Mouse (Mus musculus) kidney, adult 2 months (tissue): ENCODE measurements around the gene Cryz. TPM values are rescaled to one million over a fixed set of nuclear protein-coding genes. Genes with fewer than 3 reads are reported as not detected.
A peak's percentile ranks its signal among the peaks of the same experiment; 100 is the strongest.

Source experiments
- DNase-seq: peaks from one replicate; pipeline ENCODE4 v3.0.0; 2021
- H3K27ac ChIP-seq: fragments of 200-500 bp; 2 replicates; pipeline ENCODE4 v1.5.1; 2012; ENCODE audit warnings: low read depth, low read length, control low read depth, inconsistent platforms; ENCODE audit not compliant: insufficient read depth
- H3K27me3 ChIP-seq: fragments of 200-500 bp; replicated peaks from 2 replicates; pipeline ENCODE4 v1.6.1; 2012; ENCODE audit warnings: mild to moderate bottlenecking, moderate library complexity, low read length, inconsistent platforms; ENCODE audit not compliant: control insufficient read depth, insufficient read depth
- H3K36me3 ChIP-seq: fragments of 200-500 bp; 2 replicates; pipeline ENCODE4 v1.6.1; 2012; ENCODE audit warnings: mild to moderate bottlenecking, moderate library complexity, low read length, inconsistent platforms; ENCODE audit not compliant: control insufficient read depth, insufficient read depth
- H3K4me1 ChIP-seq: fragments of 200-500 bp; 2 replicates; pipeline ENCODE4 v1.6.1; 2011; ENCODE audit warnings: low read length; ENCODE audit not compliant: control insufficient read depth, insufficient read depth
- H3K4me3 ChIP-seq: fragments of 200-500 bp; 2 replicates; pipeline ENCODE4 v1.5.1; 2011; ENCODE audit warnings: mild to moderate bottlenecking, low read depth, low read length, control low read depth; ENCODE audit not compliant: insufficient read depth
- CTCF ChIP-seq: fragments of 200-500 bp; conservative IDR thresholded peaks from 2 replicates; pipeline ENCODE4 v1.5.1; 2011; ENCODE audit warnings: low read depth, mild to moderate bottlenecking, control low read depth, low read length, moderate library complexity, mixed read lengths; ENCODE audit not compliant: insufficient read depth, insufficient read length
- POLR2A ChIP-seq: fragments of 200-500 bp; IDR thresholded peaks from one replicate; pipeline ENCODE4 v1.6.1; 2011; ENCODE audit warnings: low read depth, low read length, control low read depth
- WGBS: fragments of 180-500 bp; shearing (Covaris S2); methylation state at CpG from one replicate; pipeline ENCODE4 v1.1.7; 2018; 5-methylcytosine and 5-hydroxymethylcytosine counted together
- polyA plus RNA-seq: library from polyadenylated mRNA; depleted of rRNA; stranded (reverse); fragments of >200 nt; gene quantifications from 2 replicates; pipeline ENCODE4 v1.2.3, GENCODE M21; 2012

Gene Cryz
- polyA plus RNA-seq, 1 experiment: 240 TPM

GRCm38 (mm10) chr3:154570029-154570575 lies 26.4 kb upstream of the Cryz start:
- Histone ChIP-seq H3K27me3 (peaks cover 2% of the 10 kb centered on the region; the same call in 1 of the 2 replicates), H3K36me3 (no peaks in the 10 kb centered on the region), H3K27ac (no peak overlapping the region), H3K4me3 (no peak overlapping the region), H3K4me1 (no peaks in the 10 kb centered on the region)
- 60% methylated on average over 14 of the region's 14 CpGs for WGBS
- no peak for TF ChIP-seq CTCF
- DNase-seq: no peak

- Histone ChIP-seq H3K27ac (no peak overlapping the region), H3K27me3 (peaks cover 2% of the 10 kb centered on the region; the same call in 1 of the 2 replicates), H3K4me3 (no peak overlapping the region), H3K4me1 (no peaks in the 10 kb centered on the region), H3K36me3 (no peaks in the 10 kb centered on the region)
- DNase-seq: no peak
- TF ChIP-seq POLR2A (no peak), CTCF (no peak)
- 11% methylated on average over 12 of the region's 12 CpGs for WGBS
Observed at GRCm38 (mm10) chr3:154570786-154571185, 25.7 kb upstream of the Cryz start.

DNA sequence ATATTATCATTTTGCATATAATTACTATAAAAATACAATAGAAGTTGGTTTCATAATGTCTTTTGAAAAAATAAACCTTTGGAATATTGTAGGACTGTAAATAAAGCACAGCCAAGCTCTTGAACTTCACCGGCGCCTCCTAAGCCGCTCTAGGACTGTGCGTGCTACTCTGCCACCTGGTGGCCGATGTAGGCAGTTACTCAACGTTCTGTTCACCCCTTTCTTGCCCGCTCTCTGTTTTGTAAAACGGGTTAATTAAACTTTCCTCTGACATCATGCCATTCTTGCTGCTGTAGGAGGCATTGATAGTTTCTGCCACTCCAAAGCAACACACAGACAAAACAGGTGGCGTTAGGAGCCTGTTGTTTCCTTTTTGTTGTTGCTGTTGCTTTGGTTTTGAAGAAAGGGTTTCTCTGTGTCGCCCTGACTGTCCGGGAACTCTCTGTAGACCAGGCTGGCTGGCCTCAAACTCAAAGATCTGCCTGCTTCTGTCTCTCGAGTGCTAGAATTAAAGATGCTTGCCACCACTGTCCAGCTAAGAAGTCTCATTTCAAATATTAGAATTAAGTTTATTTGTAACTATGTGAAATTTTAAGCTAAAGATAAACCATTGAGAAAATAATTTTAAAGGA lies 24.1 kb upstream of the Cryz start:
- Histone ChIP-seq H3K27ac (no peak overlapping the region), H3K27me3 (peaks cover 2% of the 10 kb centered on the region; the same call in 1 of the 2 replicates), H3K4me3 (no peak overlapping the region), H3K4me1 (no peaks in the 10 kb centered on the region), H3K36me3 (no peaks in the 10 kb centered on the region)
- peak; percentile 61 for DNase-seq
- 11% methylated on average over 12 of the region's 12 CpGs for WGBS
- TF ChIP-seq CTCF: peak; percentile 90
- no peak for TF ChIP-seq POLR2A

GRCm38 (mm10) chr3:154573666-154574065 lies 22.8 kb upstream of the Cryz start:
- WGBS: 44% methylated on average over 6 of the region's 6 CpGs
- Histone ChIP-seq H3K27me3 (peaks cover 2% of the 10 kb centered on the region; the same call in 1 of the 2 replicates), H3K4me3 (no peak overlapping the region), H3K27ac (no peak overlapping the region), H3K36me3 (no peaks in the 10 kb centered on the region), H3K4me1 (no peaks in the 10 kb centered on the region)
- no peak for DNase-seq
- TF ChIP-seq POLR2A (no peak), CTCF (no peak)

- Histone ChIP-seq H3K4me1 (no peaks in the 10 kb centered on the region), H3K27me3 (no peaks in the 10 kb centered on the region), H3K36me3 (peaks cover 1% of the 10 kb centered on the region; the same call in 1 of the 2 replicates), H3K4me3 (no peak overlapping the region), H3K27ac (no peak overlapping the region)
- DNase-seq: no peak
- 85% methylated on average over 8 of the region's 8 CpGs for WGBS
- TF ChIP-seq POLR2A (no peak), CTCF (no peak)
Observed at GRCm38 (mm10) chr3:154577895-154578294, 18.6 kb upstream of the Cryz start.

- H3K27ac ChIP-seq: peak overlapping the region; percentile 20; the same call in 1 of the 2 replicates
- peak; percentile 71 for DNase-seq
- 0 out of 2 replicates have a peak, but pooled peaks cover 2% of the 10 kb centered on the region for H3K4me1 ChIP-seq
- H3K36me3 ChIP-seq: peaks cover 1% of the 10 kb centered on the region
- no peak overlapping the region for H3K4me3 ChIP-seq
- TF ChIP-seq CTCF (no peak), POLR2A (no peak)
- H3K27me3 ChIP-seq: no peaks in the 10 kb centered on the region
- 54% methylated on average over 8 of the region's 8 CpGs for WGBS
Observed at GRCm38 (mm10) chr3:154584351-154584750, 12.2 kb upstream of the Cryz start.

- Histone ChIP-seq H3K27ac (no peak overlapping the region), H3K4me1 (peaks cover 4% of the 10 kb centered on the region; the same call in 1 of the 2 replicates), H3K4me3 (no peak overlapping the region), H3K27me3 (no peaks in the 10 kb centered on the region), H3K36me3 (peaks cover 3% of the 10 kb centered on the region)
- no peak for DNase-seq
- TF ChIP-seq CTCF: no peak
- TF ChIP-seq POLR2A: no peak
- 91% methylated on average over 5 of the region's 5 CpGs for WGBS
Observed at GRCm38 (mm10) chr3:154590971-154591370, 5.5 kb upstream of the Cryz start.

GRCm38 (mm10) chr3:154591621-154592020 lies 4.9 kb upstream of the Cryz start:
- Histone ChIP-seq H3K27ac (no peak overlapping the region), H3K36me3 (peaks cover 3% of the 10 kb centered on the region), H3K4me1 (peaks cover 4% of the 10 kb centered on the region; the same call in 1 of the 2 replicates), H3K27me3 (no peaks in the 10 kb centered on the region), H3K4me3 (no peak overlapping the region)
- TF ChIP-seq POLR2A: no peak
- no peak for TF ChIP-seq CTCF
- no peak for DNase-seq
- 89% methylated on average over 3 of the region's 3 CpGs for WGBS
